Mouse (Mus musculus): ENCODE results near the gene Ctla4. TPM values are rescaled to one million over a fixed set of nuclear protein-coding genes. Genes with fewer than 3 reads are reported as not detected.

Ctla4 gene
- total and polyA plus RNA-seq, 3 experiments, result not detected

- no peak for DNase-seq (ENCODE audit: low read depth, low spot score)
- Histone ChIP-seq H3K36me3 (ENCODE audit: control insufficient read depth in 1 of 2, insufficient read depth in 2 of 2, low read length in 2 of 2) (no peaks in the 10 kb centered on the region), H3K4me1 (ENCODE audit: control insufficient read depth in 1 of 2, insufficient read depth in 2 of 2, low read length in 2 of 2) (no peaks in the 10 kb centered on the region), H3K9ac (ENCODE audit: control insufficient read depth, low read depth, low read length, poor library complexity, severe bottlenecking) (no peak overlapping the region), H3K27ac (ENCODE audit: control insufficient read depth, low read depth, low read length) (no peak overlapping the region), H3K27me3 (ENCODE audit: control insufficient read depth in 1 of 2, insufficient read depth in 2 of 2, low read length in 2 of 2) (no peaks in the 10 kb centered on the region), H3K4me3 (ENCODE audit: control insufficient read depth in 1 of 2, insufficient read depth in 1 of 2, low read depth in 2 of 2, low read length in 2 of 2) (no peak overlapping the region), H3K79me2 (ENCODE audit: control insufficient read depth, insufficient read depth, low read length, poor library complexity) (no peaks in the 10 kb centered on the region), H3K9me3 (replicated peaks; ENCODE audit: insufficient read depth, low read length) (no peaks in the 10 kb centered on the region)
- TF ChIP-seq E2F4 (IDR thresholded peaks at IDR 0.05; ENCODE audit: borderline replicate concordance, low read depth, low read length), result no peak
- TF ChIP-seq CTCF (IDR thresholded peaks at IDR 0.05 in 2 of 3, conservative IDR thresholded peaks at IDR 0.05 in 1 of 3; ENCODE audit: control insufficient read depth in 1 of 3, insufficient read depth in 1 of 3, low read depth in 2 of 3, low read length in 3 of 3, poor library complexity in 1 of 3, severe bottlenecking in 1 of 3), result peak in 2 of 3 experiments; percentile 29 to 37; a peak in 3 of 6 replicates
- TF ChIP-seq RAD21 (IDR thresholded peaks at IDR 0.05; ENCODE audit: low read depth, low read length), result peak; percentile 13
Observed at GRCm38 (mm10) chr1:60954759-60955158, 68.0 kb downstream of the Ctla4 start.

GRCm38 (mm10) chr1:60955186-60955585 is 68.4 kb downstream of the Ctla4 start:
- TF ChIP-seq MYB (IDR thresholded peaks at IDR 0.05; ENCODE audit: low read depth, low read length) (no peak), GATA1 (IDR thresholded peaks at IDR 0.05; ENCODE audit: low read depth, low read length) (no peak), NRF1 (IDR thresholded peaks at IDR 0.05; ENCODE audit: insufficient read depth, low read depth, low read length, poor library complexity, severe bottlenecking) (no peak), POLR2A (IDR thresholded peaks at IDR 0.05; ENCODE audit: control insufficient read depth in 1 of 2, insufficient read depth in 1 of 2, low read depth in 1 of 2, low read length in 2 of 2, poor library complexity in 1 of 2) (no peak), GABPA (IDR thresholded peaks at IDR 0.05; ENCODE audit: low read depth, low read length) (no peak), USF2 (IDR thresholded peaks at IDR 0.05; ENCODE audit: borderline replicate concordance in 1 of 2, insufficient read depth in 1 of 2, low read depth in 1 of 2, low read length in 2 of 2) (no peak), MEF2A (IDR thresholded peaks at IDR 0.05; ENCODE audit: extremely low read depth, insufficient replicate concordance, low read depth, low read length, poor library complexity, severe bottlenecking) (no peak), ELF1 (IDR thresholded peaks at IDR 0.05; ENCODE audit: low read depth, low read length) (no peak), SMC3 (IDR thresholded peaks at IDR 0.05; ENCODE audit: low read depth, low read length) (no peak), POLR2AphosphoS5 (IDR thresholded peaks at IDR 0.05; ENCODE audit: borderline replicate concordance, low read depth, low read length) (no peak), KAT2A (conservative IDR thresholded peaks at IDR 0.05; ENCODE audit: low read depth, low read length) (no peak), CHD2 (IDR thresholded peaks at IDR 0.05; ENCODE audit: low read length) (no peak), SIN3A (IDR thresholded peaks at IDR 0.05; ENCODE audit: low read length) (no peak), UBTF (IDR thresholded peaks at IDR 0.05; ENCODE audit: borderline replicate concordance, insufficient read depth, low read depth, low read length) (no peak), MAFK (IDR thresholded peaks at IDR 0.05; ENCODE audit: borderline replicate concordance, low read depth, low read length) (no peak), MAZ (IDR thresholded peaks at IDR 0.05; ENCODE audit: low read depth, low read length) (no peak)
- H3K9me3 ChIP-seq (replicated peaks; ENCODE audit: insufficient read depth, low read length), result no peaks in the 10 kb centered on the region
- no peak overlapping the region for H3K27ac ChIP-seq (ENCODE audit: control insufficient read depth, low read depth, low read length)
- H3K4me1 ChIP-seq (ENCODE audit: control insufficient read depth in 1 of 2, insufficient read depth in 2 of 2, low read length in 2 of 2), result no peaks in the 10 kb centered on the region
- no peaks in the 10 kb centered on the region for H3K79me2 ChIP-seq (ENCODE audit: control insufficient read depth, insufficient read depth, low read length, poor library complexity)
- no peak for DNase-seq (ENCODE audit: low read depth, low spot score)
- H3K36me3 ChIP-seq (ENCODE audit: control insufficient read depth in 1 of 2, insufficient read depth in 2 of 2, low read length in 2 of 2), result no peaks in the 10 kb centered on the region
- no peak overlapping the region for H3K4me3 ChIP-seq (ENCODE audit: control insufficient read depth in 1 of 2, insufficient read depth in 1 of 2, low read depth in 2 of 2, low read length in 2 of 2)
- no peaks in the 10 kb centered on the region for H3K27me3 ChIP-seq (ENCODE audit: control insufficient read depth in 1 of 2, insufficient read depth in 2 of 2, low read length in 2 of 2)
- H3K9ac ChIP-seq (ENCODE audit: control insufficient read depth, low read depth, low read length, poor library complexity, severe bottlenecking), result no peak overlapping the region
